Mouse (Mus musculus) layer of hippocampus, adult 11-12 months (tissue): ENCODE measurements around the gene Sipa1.
A peak's percentile ranks its signal among the peaks of the same experiment; 100 is the strongest.

Source experiments
- DNase-seq: peaks from one replicate; pipeline ENCODE4 v3.0.0; 2022; ENCODE audit warnings: low spot score

Gene Sipa1

GRCm38 (mm10) chr19:5641641-5642040 lies 21.9 kb downstream of the Sipa1 start:
- no peak for DNase-seq

GRCm38 (mm10) chr19:5641021-5641420 lies 22.5 kb downstream of the Sipa1 start:
- no peak for DNase-seq

DNA sequence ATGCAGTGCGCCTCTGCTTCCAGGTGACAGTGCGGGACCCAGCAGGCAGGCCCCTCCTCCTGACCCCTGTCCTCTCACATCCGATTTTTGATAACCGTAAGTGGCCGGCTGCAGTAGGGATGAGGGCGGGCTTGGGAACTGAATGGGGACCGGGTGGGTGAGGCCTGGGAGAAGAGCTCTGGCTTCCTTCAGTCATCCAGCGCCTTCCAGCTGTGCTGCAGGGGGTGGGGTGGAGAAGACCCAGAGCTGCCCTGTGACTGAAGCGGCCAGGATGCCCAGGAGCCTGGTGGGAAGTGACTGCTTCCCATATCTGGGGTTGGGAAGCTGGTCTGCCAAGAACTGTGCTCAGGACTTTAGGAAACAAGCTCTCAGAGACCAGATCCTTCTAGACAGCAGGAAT lies 23.2 kb downstream of the Sipa1 start:
- DNase-seq = no peak

GRCm38 (mm10) chr19:5638416-5639005 lies 25.0 kb downstream of the Sipa1 start:
- DNase-seq = no peak

- DNase-seq = peak; percentile 91
Measured at GRCm38 (mm10) chr19:5637069-5638047, 26.1 kb downstream of the Sipa1 start, which contains the start of gene Rela. TSS of gene Rela (plus strand) at chr19:5637483.

- DNase-seq = no peak
Measured at GRCm38 (mm10) chr19:5636571-5637041, 26.9 kb downstream of the Sipa1 start.

GRCm38 (mm10) chr19:5636036-5636570 lies 27.4 kb downstream of the Sipa1 start:
- DNase-seq = no peak

DNA sequence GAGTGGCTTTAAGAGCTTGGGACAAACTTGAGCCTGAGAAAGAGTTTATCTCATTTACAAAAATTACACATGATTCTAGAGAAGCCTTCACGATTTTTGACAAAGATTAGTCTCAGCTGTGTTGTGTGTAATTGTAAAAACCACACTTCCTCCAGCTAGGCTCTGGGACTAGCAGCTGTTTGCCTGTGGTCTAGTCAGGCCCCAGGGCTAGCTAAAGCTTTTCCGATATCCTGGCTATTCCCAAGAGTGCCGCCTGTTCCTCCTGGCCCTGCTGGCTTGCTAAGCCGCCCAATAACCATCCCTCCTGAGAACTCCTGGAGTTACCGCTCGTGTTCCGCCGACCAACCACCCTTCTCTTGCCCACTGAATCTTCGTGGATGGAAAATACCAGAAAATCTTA lies 31.4 kb downstream of the Sipa1 start:
- no peak for DNase-seq

DNA sequence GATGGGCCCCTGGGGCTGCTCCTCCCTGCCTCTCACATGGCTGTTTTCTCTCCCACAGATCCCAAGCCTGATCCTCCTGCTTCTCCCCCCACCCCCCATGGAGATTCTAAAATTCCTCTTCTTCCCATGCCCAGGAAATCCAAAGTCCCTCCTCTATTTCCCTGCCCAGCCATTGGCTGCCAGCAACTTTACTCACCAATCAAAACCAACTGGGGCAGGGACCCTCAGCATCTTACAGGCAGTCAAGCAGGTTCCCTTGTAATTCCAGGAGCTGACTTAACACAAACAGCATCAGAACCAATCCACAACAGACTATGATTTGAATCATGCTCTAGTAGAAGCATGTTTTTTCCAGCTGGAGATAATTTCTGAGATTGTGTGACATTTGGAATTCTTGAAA lies 33.6 kb downstream of the Sipa1 start:
- DNase-seq = no peak

GRCm38 (mm10) chr19:5625311-5625710 lies 38.2 kb downstream of the Sipa1 start:
- DNase-seq = no peak

DNA sequence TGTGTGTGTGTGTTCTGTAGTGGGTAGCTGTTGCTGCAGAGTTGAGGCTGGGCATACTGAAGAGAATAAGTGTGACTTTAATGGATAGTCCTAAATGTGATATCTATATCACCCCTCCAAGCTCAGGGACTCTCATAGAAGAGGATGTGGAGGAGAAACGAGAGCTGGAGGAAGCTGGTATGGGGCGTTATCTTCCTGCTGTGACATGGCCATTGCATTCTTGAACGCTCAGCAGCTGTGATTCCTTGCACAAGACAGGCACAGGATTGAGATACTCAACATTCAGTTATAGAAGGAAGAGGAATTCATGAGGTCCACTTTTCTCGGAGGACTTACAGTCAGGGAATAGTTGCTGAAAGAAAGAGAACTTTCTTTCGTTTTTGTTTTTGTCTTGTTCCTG lies 41.6 kb downstream of the Sipa1 start:
- DNase-seq = no peak

GRCm38 (mm10) chr19:5620007-5620406 lies 43.5 kb downstream of the Sipa1 start:
- DNase-seq = no peak

DNA sequence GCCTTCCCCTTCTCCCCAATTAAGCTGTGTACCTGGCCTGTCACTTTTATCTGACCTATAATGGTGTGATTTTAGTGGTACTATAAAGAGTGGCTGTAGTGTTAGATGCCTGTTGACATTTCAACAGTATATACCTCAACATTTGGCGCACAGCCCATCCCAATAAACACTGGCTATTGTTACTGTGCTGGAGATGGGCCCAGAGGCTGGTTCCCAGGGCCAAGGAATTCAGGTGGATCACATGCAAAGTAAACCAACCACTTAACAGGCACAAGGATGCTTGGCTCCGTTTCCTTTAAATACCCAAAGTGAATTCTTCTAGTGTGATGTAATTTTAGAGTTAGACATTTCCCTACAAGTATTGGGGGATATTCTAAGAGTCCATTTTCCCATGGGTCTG lies 48.6 kb downstream of the Sipa1 start:
- DNase-seq = no peak

- no peak for DNase-seq
Measured at GRCm38 (mm10) chr19:5612762-5613411, 50.6 kb downstream of the Sipa1 start.

DNA sequence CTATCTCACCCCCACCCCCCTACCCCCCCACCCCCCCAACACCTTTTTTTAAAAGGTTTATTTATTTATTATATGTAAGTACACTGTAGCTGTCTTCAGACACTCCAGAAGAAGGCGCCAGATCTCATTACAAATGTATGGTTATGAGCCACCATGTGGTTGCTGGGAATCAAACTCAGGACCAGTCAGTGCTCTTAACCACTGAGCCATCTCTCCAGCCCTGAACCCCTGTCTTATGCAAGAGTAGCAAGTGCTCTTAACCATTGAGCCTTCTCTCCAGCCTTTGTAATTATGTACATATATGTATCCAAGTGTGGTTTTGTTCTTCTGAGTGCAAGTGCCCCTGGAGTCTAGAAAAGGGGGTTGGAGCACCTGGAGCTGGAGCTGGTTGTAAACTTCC lies 51.5 kb downstream of the Sipa1 start:
- no peak for DNase-seq

- peak; percentile 93 for DNase-seq
Measured at GRCm38 (mm10) chr19:5609547-5610404, 53.7 kb downstream of the Sipa1 start, which contains the start of gene Kat5. TSS of gene Kat5 (minus strand) at chr19:5610237.

- DNase-seq = no peak
Measured at GRCm38 (mm10) chr19:5609171-5609546, 54.3 kb downstream of the Sipa1 start.

- no peak for DNase-seq
Measured at GRCm38 (mm10) chr19:5608707-5609106, 54.8 kb downstream of the Sipa1 start.

GRCm38 (mm10) chr19:5607705-5608410 lies 55.6 kb downstream of the Sipa1 start:
- DNase-seq = no peak

DNA sequence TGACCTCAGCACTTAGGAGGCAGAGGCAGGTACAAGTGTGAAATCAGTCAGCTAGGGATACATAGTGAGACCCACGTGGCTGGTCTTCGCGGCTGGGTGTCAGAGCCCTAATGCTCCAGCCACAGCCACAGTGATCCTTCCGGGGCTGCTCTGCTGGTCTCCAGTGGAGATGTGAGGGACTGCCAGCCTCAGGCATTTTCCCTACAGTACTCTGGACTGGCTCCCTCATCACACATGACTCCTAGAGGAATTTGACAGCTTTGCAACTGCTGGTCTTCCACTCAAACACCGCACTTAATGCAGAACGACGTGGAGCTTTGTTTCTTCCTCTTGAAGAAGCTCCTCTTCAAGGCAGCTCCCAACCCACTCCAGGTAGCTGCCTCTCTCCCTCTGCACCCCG lies 57.3 kb downstream of the Sipa1 start:
- DNase-seq = no peak

- no peak for DNase-seq
Measured at GRCm38 (mm10) chr19:5605126-5605525, 58.4 kb downstream of the Sipa1 start.
